Mouse (Mus musculus): Measurements from ENCODE around the gene Ccdc63.

DNA sequence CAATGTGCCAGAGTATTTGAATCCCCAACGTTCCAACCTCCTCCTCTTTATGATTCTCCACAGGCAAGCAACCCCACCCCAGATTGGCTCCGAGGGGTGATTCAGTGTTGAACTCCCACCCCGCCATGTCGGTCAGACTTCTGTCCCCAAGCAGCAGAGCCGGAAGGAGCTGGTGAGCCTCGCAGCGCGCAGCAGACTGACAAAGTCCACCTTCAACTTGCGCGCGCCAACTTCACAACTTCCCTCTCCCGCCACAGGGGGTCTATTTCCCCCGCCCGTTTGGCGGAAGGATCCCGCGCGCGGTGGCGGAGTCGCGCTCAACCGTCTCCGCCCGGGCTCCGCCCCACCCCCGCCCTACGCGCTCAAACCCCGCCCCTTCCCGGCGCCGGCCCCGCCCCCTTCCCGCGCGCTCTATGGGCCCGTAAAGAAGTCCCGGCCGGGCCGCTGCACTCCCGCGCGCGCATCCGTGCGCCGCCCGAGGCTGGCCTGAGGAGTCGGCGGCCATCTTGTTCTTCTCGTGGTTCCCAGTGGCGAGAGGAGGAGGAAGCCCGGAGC, 17.3 kb upstream of the Ccdc63 start, which contains the start of gene Ppp1cc:
- TF ChIP-seq CTCF (IDR thresholded peaks at IDR 0.05; ENCODE audit: borderline replicate concordance, control insufficient read depth, extremely low read depth, insufficient read depth, low read length, poor library complexity), result no peak
- TF ChIP-seq POLR2A (IDR thresholded peaks at IDR 0.05; ENCODE audit: control insufficient read depth, extremely low read depth, insufficient read depth, low read length, poor library complexity), result peak; percentile 56; the same call in 1 of the 2 replicates

Measured in thymus, adult 2 months (tissue).